Mouse (Mus musculus): ENCODE measurements at regions not wholly inside any gene's neighbourhood (a gene's known extent, or its start where the extent isn't known, plus 50 kb on each side); places are given as distances from the start of the nearest gene placed in this dataset.

- no peak overlapping the region for H3K27ac ChIP-seq (ENCODE audit: low read depth, low read length)
- no peaks in the 10 kb centered on the region for H3K36me3 ChIP-seq (ENCODE audit: insufficient read depth)
- H3K9ac ChIP-seq: no peak overlapping the region
- peak; percentile 66 for TF ChIP-seq CTCF (IDR thresholded peaks at IDR 0.05; ENCODE audit: low read depth)
- no peaks in the 10 kb centered on the region for H3K4me1 ChIP-seq (ENCODE audit: insufficient read depth)
- ATAC-seq (no peak), DNase-seq (peak; percentile 40)
- WGBS: 18% methylated on average over 4 of the region's 4 CpGs
- no peaks in the 10 kb centered on the region for H3K27me3 ChIP-seq (ENCODE audit: insufficient read depth, low read length)
- H3K9me3 ChIP-seq (ENCODE audit: low read length): no peaks in the 10 kb centered on the region
- no peak overlapping the region for H3K4me3 ChIP-seq (ENCODE audit: low read depth, low read length)
- H3K4me2 ChIP-seq (ENCODE audit: low read depth): no peak overlapping the region
These were observed 93.5 kb upstream of the P3h2 start for GRCm38 (mm10) chr16:26199125-26199524.

DNA sequence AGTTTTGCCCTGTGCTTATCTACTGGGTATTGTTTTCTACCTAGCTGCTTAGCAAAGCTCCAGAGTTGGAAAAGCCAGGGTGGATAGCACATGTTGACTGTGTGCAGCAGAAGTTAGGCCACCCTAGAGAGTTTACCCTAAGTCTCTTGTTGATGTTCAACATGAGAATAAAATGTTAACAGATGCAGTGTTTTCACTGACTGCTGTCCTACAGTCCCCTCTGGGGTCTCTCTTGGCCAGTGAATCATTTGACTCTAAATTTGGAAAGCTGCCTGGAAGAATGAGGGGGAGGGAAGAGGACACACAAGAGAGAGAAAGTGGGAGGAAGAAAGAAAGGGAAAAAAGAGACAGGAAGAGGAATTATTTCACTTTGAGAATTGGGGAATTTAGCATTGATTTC is 90.8 kb upstream of the P3h2 start:
- Histone ChIP-seq H3K27me3 (ENCODE audit: insufficient read depth, low read length) (no peaks in the 10 kb centered on the region), H3K4me2 (ENCODE audit: low read depth) (no peak overlapping the region), H3K9me3 (ENCODE audit: low read length) (no peaks in the 10 kb centered on the region), H3K9ac (no peak overlapping the region), H3K4me3 (ENCODE audit: low read depth, low read length) (no peak overlapping the region), H3K36me3 (ENCODE audit: insufficient read depth) (no peaks in the 10 kb centered on the region), H3K27ac (ENCODE audit: low read depth, low read length) (no peak overlapping the region), H3K4me1 (ENCODE audit: insufficient read depth) (no peaks in the 10 kb centered on the region)
- ATAC-seq (no peak), DNase-seq (no peak)
- TF ChIP-seq CTCF (IDR thresholded peaks at IDR 0.05; ENCODE audit: low read depth): no peak

GRCm38 (mm10) chr16:26185288-26186281 is 80.0 kb upstream of the P3h2 start:
- no peak for TF ChIP-seq CTCF (IDR thresholded peaks at IDR 0.05; ENCODE audit: low read depth)
- no peak for ATAC-seq

GRCm38 (mm10) chr16:26184647-26185262 is 79.2 kb upstream of the P3h2 start:
- WGBS: 40% methylated on average over 6 of the region's 6 CpGs
- no peak for DNase-seq

More at GRCm38 (mm10) chr16:26185288-26186281, 80.0 kb upstream of the P3h2 start:
- no peak for DNase-seq
- WGBS: 61% methylated on average over 8 of the region's 8 CpGs
- Histone ChIP-seq H3K9me3 (ENCODE audit: low read length) (no peaks in the 10 kb centered on the region), H3K4me1 (ENCODE audit: insufficient read depth) (no peaks in the 10 kb centered on the region), H3K36me3 (ENCODE audit: insufficient read depth) (no peaks in the 10 kb centered on the region), H3K9ac (no peak overlapping the region), H3K27ac (ENCODE audit: low read depth, low read length) (no peak overlapping the region), H3K4me3 (ENCODE audit: low read depth, low read length) (no peak overlapping the region), H3K27me3 (ENCODE audit: insufficient read depth, low read length) (no peaks in the 10 kb centered on the region), H3K4me2 (ENCODE audit: low read depth) (no peak overlapping the region)

GRCm38 (mm10) chr16:26183530-26183929 is 77.9 kb upstream of the P3h2 start:
- no peaks in the 10 kb centered on the region for H3K9me3 ChIP-seq (ENCODE audit: low read length)
- TF ChIP-seq CTCF (IDR thresholded peaks at IDR 0.05; ENCODE audit: low read depth): no peak
- ATAC-seq (no peak), DNase-seq (no peak)
- no peak overlapping the region for H3K27ac ChIP-seq (ENCODE audit: low read depth, low read length)
- H3K4me2 ChIP-seq (ENCODE audit: low read depth): no peak overlapping the region
- H3K27me3 ChIP-seq (ENCODE audit: insufficient read depth, low read length): no peaks in the 10 kb centered on the region
- H3K4me3 ChIP-seq (ENCODE audit: low read depth, low read length): no peak overlapping the region
- no peaks in the 10 kb centered on the region for H3K36me3 ChIP-seq (ENCODE audit: insufficient read depth)
- H3K4me1 ChIP-seq (ENCODE audit: insufficient read depth): no peaks in the 10 kb centered on the region
- no peak overlapping the region for H3K9ac ChIP-seq

More at GRCm38 (mm10) chr16:26184647-26185262, 79.2 kb upstream of the P3h2 start:
- H3K9me3 ChIP-seq (ENCODE audit: low read length): no peaks in the 10 kb centered on the region
- H3K4me2 ChIP-seq (ENCODE audit: low read depth): no peak overlapping the region
- H3K4me3 ChIP-seq (ENCODE audit: low read depth, low read length): no peak overlapping the region
- H3K4me1 ChIP-seq (ENCODE audit: insufficient read depth): no peaks in the 10 kb centered on the region
- no peaks in the 10 kb centered on the region for H3K27me3 ChIP-seq (ENCODE audit: insufficient read depth, low read length)
- no peaks in the 10 kb centered on the region for H3K36me3 ChIP-seq (ENCODE audit: insufficient read depth)
- no peak overlapping the region for H3K9ac ChIP-seq
- ATAC-seq: no peak
- no peak overlapping the region for H3K27ac ChIP-seq (ENCODE audit: low read depth, low read length)
- no peak for TF ChIP-seq CTCF (IDR thresholded peaks at IDR 0.05; ENCODE audit: low read depth)

- H3K27ac ChIP-seq (ENCODE audit: low read depth, low read length): no peak overlapping the region
- no peaks in the 10 kb centered on the region for H3K36me3 ChIP-seq (ENCODE audit: insufficient read depth)
- H3K4me1 ChIP-seq (ENCODE audit: insufficient read depth): no peaks in the 10 kb centered on the region
- TF ChIP-seq CTCF (IDR thresholded peaks at IDR 0.05; ENCODE audit: low read depth): no peak
- no peak overlapping the region for H3K4me3 ChIP-seq (ENCODE audit: low read depth, low read length)
- DNase-seq (no peak), ATAC-seq (no peak)
- no peak overlapping the region for H3K9ac ChIP-seq
- H3K27me3 ChIP-seq (ENCODE audit: insufficient read depth, low read length): no peaks in the 10 kb centered on the region
- no peaks in the 10 kb centered on the region for H3K9me3 ChIP-seq (ENCODE audit: low read length)
- H3K4me2 ChIP-seq (ENCODE audit: low read depth): no peak overlapping the region
- 86% methylated on average over 3 of the region's 3 CpGs for WGBS
These were observed 76.1 kb upstream of the P3h2 start for GRCm38 (mm10) chr16:26181716-26182115.

GRCm38 (mm10) chr16:26171441-26171840 is 65.9 kb upstream of the P3h2 start:
- H3K4me3 ChIP-seq (ENCODE audit: low read depth, low read length): no peak overlapping the region
- no peak for TF ChIP-seq CTCF (IDR thresholded peaks at IDR 0.05; ENCODE audit: low read depth)
- no peaks in the 10 kb centered on the region for H3K36me3 ChIP-seq (ENCODE audit: insufficient read depth)
- no peak for ATAC-seq
- WGBS: 13% methylated on average over 3 of the region's 3 CpGs
- H3K9me3 ChIP-seq (ENCODE audit: low read length): no peaks in the 10 kb centered on the region
- H3K27ac ChIP-seq (ENCODE audit: low read depth, low read length): no peak overlapping the region
- H3K4me1 ChIP-seq (ENCODE audit: insufficient read depth): no peaks in the 10 kb centered on the region
- DNase-seq: no peak
- H3K4me2 ChIP-seq (ENCODE audit: low read depth): no peak overlapping the region
- no peaks in the 10 kb centered on the region for H3K27me3 ChIP-seq (ENCODE audit: insufficient read depth, low read length)
- no peak overlapping the region for H3K9ac ChIP-seq

All from forebrain, postnatal 0 days (tissue).